ENCODE assay signal across 15 mouse cellular contexts in the genomic region with DNA sequence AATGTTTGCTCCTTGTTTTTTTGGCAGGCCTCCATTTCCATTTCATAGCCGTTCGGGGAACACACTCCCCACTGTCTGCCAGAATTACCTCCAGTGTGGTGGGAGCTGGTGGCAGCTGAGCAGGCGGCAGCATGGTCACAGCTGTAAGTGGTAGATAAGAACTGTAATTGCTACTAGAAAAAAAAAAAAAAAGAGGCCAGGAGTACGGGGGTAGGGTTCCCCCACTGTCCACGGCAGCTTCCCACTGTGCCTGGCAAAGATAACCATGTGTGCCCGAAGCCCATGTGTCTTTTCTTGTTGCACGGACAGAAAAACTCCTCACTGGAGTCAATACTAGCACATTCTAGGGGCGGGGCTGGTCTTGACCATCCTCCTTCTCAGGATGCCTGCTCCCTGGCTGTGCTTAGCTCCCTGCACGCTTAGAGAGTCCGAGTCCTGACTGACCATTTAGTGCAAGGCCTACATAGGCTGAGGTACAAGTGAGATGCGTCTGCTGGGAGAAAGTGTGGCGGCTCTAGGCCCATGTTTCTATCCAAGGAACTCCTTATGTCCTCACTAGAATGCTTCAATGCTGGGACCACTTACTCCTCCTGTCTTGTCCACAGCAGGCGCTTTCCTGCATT. TPM values are rescaled to one million over a fixed set of nuclear protein-coding genes. Genes with fewer than 3 reads are reported as not detected.
DNase-seq lines count a peak whose midpoint lies in the region; ATAC-seq lines count a peak whose summit lies in the region.
"Had no signal": no experiment of that assay in that cellular context is flagged by ENCODE, and none has a peak within 500 bp of the region (broad histone marks: within the 10 kb centered on the region; RNA-seq: fewer than 3 reads in every experiment).

No protein-coding gene starts in this region.

- H3K27ac ChIP-seq in lung, embryonic 15.5 days, result no peak overlapping the region
- H3K27ac ChIP-seq in limb, embryonic 13.5 days, result no peak overlapping the region
- no peak overlapping the region for H3K27ac ChIP-seq in midbrain, embryonic 14.5 days (replicated peaks; ENCODE audit: low read depth, low read length)
- H3K27ac ChIP-seq: layer of hippocampus, adult 2 months had no signal

- H3K27me3 ChIP-seq in lung, embryonic 15.5 days, result no peaks in the 10 kb centered on the region
- no peaks in the 10 kb centered on the region for H3K27me3 ChIP-seq in limb, embryonic 13.5 days
- no peaks in the 10 kb centered on the region for H3K27me3 ChIP-seq in midbrain, embryonic 14.5 days (ENCODE audit: control insufficient read depth, insufficient read depth, low read length)

- no peaks in the 10 kb centered on the region for H3K9me3 ChIP-seq in lung, embryonic 15.5 days
- no peaks in the 10 kb centered on the region for H3K9me3 ChIP-seq in limb, embryonic 13.5 days
- no peaks in the 10 kb centered on the region for H3K9me3 ChIP-seq in midbrain, embryonic 14.5 days (ENCODE audit: control insufficient read depth, low read length)

- no peak overlapping the region for H3K9ac ChIP-seq in lung, embryonic 15.5 days
- no peak overlapping the region for H3K9ac ChIP-seq in limb, embryonic 13.5 days
- no peak overlapping the region for H3K9ac ChIP-seq in midbrain, embryonic 14.5 days (replicated peaks; ENCODE audit: low read length)

- peaks cover 11% of the 10 kb centered on the region; the same call in 1 of the 2 replicates for H3K4me1 ChIP-seq in lung, embryonic 15.5 days
- peaks cover 11% of the 10 kb centered on the region for H3K4me1 ChIP-seq in limb, embryonic 13.5 days
- H3K4me1 ChIP-seq in midbrain, embryonic 14.5 days (ENCODE audit: control insufficient read depth, insufficient read depth, low read length), result peaks cover 16% of the 10 kb centered on the region; the same call in 1 of the 2 replicates

- H3K4me3 ChIP-seq in lung, embryonic 15.5 days, result no peak overlapping the region
- H3K4me3 ChIP-seq in limb, embryonic 13.5 days, result no peak overlapping the region
- no peak overlapping the region for H3K4me3 ChIP-seq in midbrain, embryonic 14.5 days (replicated peaks; ENCODE audit: low read depth, low read length)
- H3K4me3 ChIP-seq: layer of hippocampus, adult 2 months had no signal

- no peak for DNase-seq in lung, adult 18-20 months
- DNase-seq in midbrain, embryonic 14.5 days, result peak; percentile 41
- DNase-seq in kidney, adult 8-10 months, result no peak
- DNase-seq in frontal cortex, postnatal 36 days (ENCODE audit: low spot score in 2 of 2), result no peak
- no peak for DNase-seq in layer of hippocampus, postnatal 36 days
- DNase-seq: adrenal gland, postnatal 10 days; cerebellum, adult 2 months; gastrocnemius, postnatal 25 days; thymus, postnatal 4 days had no signal

- ATAC-seq in lung, embryonic 15.5 days (ENCODE audit: borderline replicate concordance, extremely low read depth, low FRiP score, low TSS enrichment), result peak; percentile 50; the same call in 1 of the 2 replicates
- ATAC-seq in common myeloid progenitor, adult 5-6 weeks (replicated peaks; ENCODE audit: low read depth, poor library complexity, severe bottlenecking), result peak; percentile 95
- peak; percentile 49; the same call in 1 of the 2 replicates for ATAC-seq in limb, embryonic 13.5 days (ENCODE audit: low FRiP score, low read depth)
- peak; percentile 26; the same call in 1 of the 2 replicates for ATAC-seq in midbrain, embryonic 14.5 days (ENCODE audit: low FRiP score, low TSS enrichment)
- ATAC-seq: inflammation-experienced regulatory T-cells, adult 6 months had no signal

- H3K36me3 ChIP-seq in lung, embryonic 15.5 days, result no peaks in the 10 kb centered on the region
- H3K36me3 ChIP-seq in limb, embryonic 13.5 days, result no peaks in the 10 kb centered on the region
- H3K36me3 ChIP-seq in midbrain, embryonic 14.5 days (ENCODE audit: control insufficient read depth, insufficient read depth, low read length), result no peaks in the 10 kb centered on the region

- H3K4me2 ChIP-seq in lung, embryonic 15.5 days, result no peak overlapping the region
- H3K4me2 ChIP-seq in limb, embryonic 13.5 days (replicated peaks), result no peak overlapping the region
- no peak overlapping the region for H3K4me2 ChIP-seq in midbrain, embryonic 14.5 days (ENCODE audit: low read length)

- WGBS in lung, embryonic 15.5 days, result 40% methylated on average over 13 of the region's 13 CpGs
- 66% methylated on average over 13 of the region's 13 CpGs for WGBS in limb, embryonic 13.5 days
- WGBS in midbrain, embryonic 14.5 days, result 62% methylated on average over 13 of the region's 13 CpGs

RNA-seq across cellular contexts. Expression of a gene that starts 43.0 kb away (rescaled TPM):
- polyA plus RNA-seq in lung, embryonic 15.5 days (2015; fragmentation: Nextera tagmentation; extraction: Ambion mirVana), result 3.3 and 3.7 TPM in 2 replicates
- 6.8 and 11.6 TPM in 2 replicates for total RNA-seq in common myeloid progenitor, adult 5-6 weeks (2017)
- 3.3 and 3.8 TPM in 2 replicates for polyA plus RNA-seq in limb, embryonic 13.5 days (2015; fragmentation: Nextera tagmentation; extraction: Ambion mirVana)
- 3.9 and 4.3 TPM in 2 replicates for polyA plus RNA-seq in midbrain, embryonic 14.5 days (2014; fragmentation: Nextera tagmentation; extraction: Ambion mirVana)
- 10 to 100 TPM in 1 of 2 experiments, 1 to 10 TPM in 1; 8.6 to 10.7 TPM for total RNA-seq in layer of hippocampus, postnatal 36 days (2021)

RNA-seq across cellular contexts. Expression of a gene that starts 43.0 kb away (rescaled TPM):
- polyA plus RNA-seq in lung, embryonic 15.5 days (2015; fragmentation: Nextera tagmentation; extraction: Ambion mirVana), result 0.53 and 1.2 TPM in 2 replicates
- total RNA-seq in common myeloid progenitor, adult 5-6 weeks (2017), result 1.4 and 7.8 TPM in 2 replicates
- polyA plus RNA-seq in limb, embryonic 13.5 days (2015; fragmentation: Nextera tagmentation; extraction: Ambion mirVana), result 0.32 and 0.39 TPM in 2 replicates
- polyA plus RNA-seq in midbrain, embryonic 14.5 days (2014; fragmentation: Nextera tagmentation; extraction: Ambion mirVana), result 0.46 and 1.1 TPM in 2 replicates
- 1 to 10 TPM in 1 of 2 experiments, not detected in 1; 1.1 TPM for total RNA-seq in layer of hippocampus, postnatal 36 days (2021)
- total RNA-seq: gastrocnemius, postnatal 25 days; liver, adult 2 months had no signal
- polyA plus RNA-seq: cerebellum, adult 2 months; liver, adult 2 months had no signal

RNA-seq across cellular contexts. Expression of a gene that starts 43.3 kb away (rescaled TPM):
- 69.2 and 85.6 TPM in 2 replicates for polyA plus RNA-seq in lung, embryonic 15.5 days (2015; fragmentation: Nextera tagmentation; extraction: Ambion mirVana)
- total RNA-seq in common myeloid progenitor, adult 5-6 weeks (2017), result 24.0 and 48.0 TPM in 2 replicates
- 91.4 and 95.4 TPM in 2 replicates for polyA plus RNA-seq in limb, embryonic 13.5 days (2015; fragmentation: Nextera tagmentation; extraction: Ambion mirVana)
- 62.0 and 71.3 TPM in 2 replicates for polyA plus RNA-seq in midbrain, embryonic 14.5 days (2014; fragmentation: Nextera tagmentation; extraction: Ambion mirVana)
- total RNA-seq in layer of hippocampus, postnatal 36 days (2021), result 10 to 100 TPM; 47.6 to 61.7 TPM

Comparison
In these comparisons a context has a peak if more than half of its experiments do, and no peak if none do; other contexts are left out.
1. ATAC-seq: peak in every context shown above with its lines; median percentile 95 in common myeloid progenitor, adult 5-6 weeks; 50 in lung, embryonic 15.5 days; 49 in limb, embryonic 13.5 days; 26 in midbrain, embryonic 14.5 days.